Mouse (Mus musculus) small intestine, adult 2 months (tissue): ENCODE results near the gene Anapc15-ps. TPM values are rescaled to one million over a fixed set of nuclear protein-coding genes. Genes with fewer than 3 reads are reported as not detected.

Source experiments
- H3K27ac ChIP-seq: fragments of 200-500 bp; 2 replicates; pipeline ENCODE4 v1.5.1; 2012; ENCODE audit warnings: low read depth, low read length, control low read depth, inconsistent platforms; ENCODE audit not compliant: insufficient read depth
- H3K27me3 ChIP-seq: fragments of 200-500 bp; 2 replicates; pipeline ENCODE4 v1.6.1; 2012; ENCODE audit warnings: mild to moderate bottlenecking, moderate library complexity, low read length, inconsistent platforms; ENCODE audit not compliant: control insufficient read depth, insufficient read depth
- H3K36me3 ChIP-seq: fragments of 200-500 bp; 2 replicates; pipeline ENCODE4 v1.6.1; 2012; ENCODE audit warnings: mild to moderate bottlenecking, low read length, control low read depth, inconsistent platforms; ENCODE audit not compliant: control insufficient read depth, insufficient read depth
- H3K4me1 ChIP-seq: fragments of 200-500 bp; 2 replicates; pipeline ENCODE4 v1.6.1; 2012; ENCODE audit warnings: low read length, inconsistent platforms, mixed read lengths; ENCODE audit not compliant: control insufficient read depth, insufficient read depth, insufficient read length
- H3K4me3 ChIP-seq: fragments of 200-500 bp; 2 replicates; pipeline ENCODE4 v1.5.1; 2012; ENCODE audit warnings: low read depth, mild to moderate bottlenecking, control low read depth, inconsistent platforms, low read length, moderate library complexity
- CTCF ChIP-seq: fragments of 200-500 bp; IDR thresholded peaks from 2 replicates; pipeline ENCODE4 v1.5.1; 2012; ENCODE audit warnings: low read depth, mild to moderate bottlenecking, control low read depth, inconsistent platforms, low read length, moderate library complexity, mixed read lengths; ENCODE audit not compliant: insufficient replicate concordance, insufficient read length; ENCODE audit errors: extremely low read depth
- POLR2A ChIP-seq: fragments of 200-500 bp; IDR thresholded peaks from 2 replicates; pipeline ENCODE4 v1.6.1; 2012; ENCODE audit warnings: low read depth, mild to moderate bottlenecking, control low read depth, inconsistent platforms, low read length, moderate library complexity
- WGBS: fragments of 180-500 bp; shearing (Covaris S2); methylation state at CpG from one replicate; pipeline ENCODE4 v1.1.7; 2018; 5-methylcytosine and 5-hydroxymethylcytosine counted together
- polyA plus RNA-seq: library from polyadenylated mRNA; depleted of rRNA; stranded (reverse); fragments of >200 nt; gene quantifications from 2 replicates; pipeline ENCODE4 v1.2.3, GENCODE M21; 2012; rRNA removed

The Anapc15-ps gene
- polyA plus RNA-seq, 1 experiment = not detected

DNA sequence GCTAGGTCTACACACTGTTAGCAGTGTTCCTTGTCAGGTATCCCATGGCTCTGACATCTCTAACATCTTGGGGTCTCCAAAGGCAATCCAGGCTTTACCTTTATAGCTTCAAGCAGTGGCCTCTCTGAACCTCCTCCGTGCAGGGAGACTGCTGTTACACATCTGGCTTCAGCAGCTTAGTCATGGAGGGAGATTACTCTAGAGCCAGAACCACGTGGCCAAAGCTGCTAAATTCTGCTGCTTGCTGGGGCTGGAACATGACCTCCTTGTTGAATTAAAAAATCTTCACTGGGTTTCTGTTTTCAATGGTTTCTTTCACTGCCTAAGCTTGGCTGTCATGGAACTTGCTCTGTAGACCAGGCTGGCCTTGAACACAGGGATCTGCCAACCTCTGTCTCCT, 44.9 kb downstream of the Anapc15-ps start:
- Histone ChIP-seq H3K27me3 (no peaks in the 10 kb centered on the region), H3K27ac (no peak overlapping the region), H3K4me1 (peaks cover 20% of the 10 kb centered on the region), H3K4me3 (no peak overlapping the region), H3K36me3 (no peaks in the 10 kb centered on the region)
- TF ChIP-seq POLR2A (no peak), CTCF (no peak)
- WGBS = 71% methylated on average over 2 of the region's 2 CpGs

DNA sequence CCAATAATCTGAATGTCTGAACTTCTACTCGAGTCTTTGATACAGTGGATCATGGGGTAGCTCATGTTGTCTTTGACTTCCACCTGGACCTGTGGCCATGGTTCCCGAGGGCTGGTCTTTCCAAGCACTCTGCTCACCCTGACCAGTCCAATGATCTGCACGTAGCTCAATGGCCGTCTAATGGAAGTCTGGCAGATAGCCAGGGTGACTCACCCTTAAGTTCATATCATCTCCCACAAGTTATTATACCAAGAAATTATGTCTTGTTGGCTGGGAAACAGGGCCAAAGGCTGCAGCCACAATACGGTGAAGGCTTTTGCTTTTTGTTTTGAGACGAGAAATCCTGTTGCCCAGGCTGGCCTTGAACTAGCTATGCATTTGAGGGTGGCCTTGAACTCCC, 45.9 kb downstream of the Anapc15-ps start:
- 28% methylated on average over 6 of the region's 6 CpGs for WGBS
- Histone ChIP-seq H3K4me3 (no peak overlapping the region), H3K4me1 (peaks cover 25% of the 10 kb centered on the region), H3K27ac (peak overlapping the region; percentile 44; the same call in 1 of the 2 replicates), H3K27me3 (no peaks in the 10 kb centered on the region), H3K36me3 (no peaks in the 10 kb centered on the region)
- TF ChIP-seq POLR2A (no peak), CTCF (no peak)

DNA sequence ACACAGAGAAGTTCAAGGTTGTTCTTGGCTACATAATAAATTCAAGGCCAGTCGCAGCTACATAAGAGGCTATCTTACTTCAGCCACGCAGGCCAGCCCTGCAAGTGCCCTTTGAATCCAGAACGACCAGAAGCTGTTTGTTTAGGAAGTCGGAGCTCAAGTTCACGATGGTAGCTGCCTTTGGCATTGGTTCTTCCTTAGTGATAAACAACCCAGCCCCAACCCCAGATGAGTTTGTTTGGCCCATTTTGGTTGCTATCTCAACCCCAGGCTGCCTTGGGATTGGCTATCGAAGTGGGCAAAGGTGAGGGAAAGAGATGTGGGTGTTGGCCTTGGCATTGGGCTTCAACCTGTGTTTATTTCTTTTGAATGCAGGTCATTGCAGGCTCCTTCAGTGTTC, 48.0 kb downstream of the Anapc15-ps start:
- WGBS = 24% methylated on average over 6 of the region's 6 CpGs
- Histone ChIP-seq H3K36me3 (no peaks in the 10 kb centered on the region), H3K27ac (peak overlapping the region; percentile 58), H3K4me3 (no peak overlapping the region), H3K4me1 (peaks cover 22% of the 10 kb centered on the region), H3K27me3 (no peaks in the 10 kb centered on the region)
- TF ChIP-seq CTCF = no peak
- TF ChIP-seq POLR2A = no peak

DNA sequence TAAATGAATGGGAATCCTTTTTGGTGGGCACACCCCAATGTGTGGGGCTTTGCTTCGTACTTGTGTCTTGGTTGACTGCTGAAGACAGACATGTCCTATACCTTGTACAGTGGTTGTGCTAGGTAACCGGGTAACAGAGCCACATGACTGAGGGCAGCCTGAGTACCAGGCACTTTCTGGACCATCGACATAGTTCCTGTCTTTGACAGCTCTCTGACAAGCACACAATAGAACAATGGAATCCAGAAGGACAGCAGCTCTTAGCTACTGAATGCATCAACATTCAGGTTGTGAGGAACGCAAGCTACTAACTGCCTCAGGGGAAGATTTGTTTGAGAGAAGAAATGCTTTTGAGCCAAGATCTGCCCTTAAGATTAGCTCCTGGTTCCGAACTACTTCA, 49.2 kb downstream of the Anapc15-ps start:
- TF ChIP-seq CTCF (no peak), POLR2A (no peak)
- WGBS = 63% methylated on average over 5 of the region's 5 CpGs
- Histone ChIP-seq H3K4me1 (peaks cover 22% of the 10 kb centered on the region), H3K36me3 (no peaks in the 10 kb centered on the region), H3K27me3 (no peaks in the 10 kb centered on the region), H3K27ac (no peak overlapping the region), H3K4me3 (no peak overlapping the region)

DNA sequence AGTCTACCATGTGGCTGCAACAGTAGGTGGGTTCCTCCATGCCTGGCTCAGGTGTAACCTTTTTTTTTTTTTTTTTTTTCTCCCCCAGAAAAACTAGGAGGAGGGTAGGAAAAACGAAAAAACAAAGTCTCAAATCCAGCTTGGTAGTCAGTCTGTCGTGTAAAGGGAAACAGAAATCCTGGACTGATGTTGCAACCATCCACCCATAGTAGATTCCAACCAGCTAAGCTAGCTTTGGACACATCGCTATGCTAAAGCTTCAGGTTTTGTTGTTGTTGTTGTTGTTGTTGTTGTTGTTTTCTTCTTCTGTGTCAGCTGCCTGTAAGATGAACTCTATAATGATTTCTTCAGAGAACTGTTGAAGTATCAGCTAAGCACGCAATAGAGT, 49.7 kb downstream of the Anapc15-ps start:
- Histone ChIP-seq H3K4me3 (no peak overlapping the region), H3K27me3 (no peaks in the 10 kb centered on the region), H3K4me1 (peaks cover 22% of the 10 kb centered on the region), H3K36me3 (no peaks in the 10 kb centered on the region), H3K27ac (0 out of 2 replicates have a peak overlapping the region, but pooled peaks have one; percentile 33)
- 63% methylated on average over 4 of the region's 4 CpGs for WGBS
- TF ChIP-seq CTCF (no peak), POLR2A (no peak)

Other genes with a start within 250 kb of the Anapc15-ps start
- 24.3 and 38.2 TPM in 2 replicates for gene Mrpl42, start 171.5 kb downstream of the Anapc15-ps start, polyA plus RNA-seq
- gene Ube2n, start 158.3 kb downstream of the Anapc15-ps start, polyA plus RNA-seq = 6.7 and 17.5 TPM in 2 replicates
- 9.2 and 89.4 TPM in 2 replicates for gene Nudt4, start 109.3 kb downstream of the Anapc15-ps start, polyA plus RNA-seq
- not detected in 2 replicates for gene Gm33543, start 169.5 kb upstream of the Anapc15-ps start, polyA plus RNA-seq